Mouse (Mus musculus): ENCODE measurements around the gene Nap1l4. TPM values are rescaled to one million over a fixed set of nuclear protein-coding genes. Genes with fewer than 3 reads are reported as not detected.

The Nap1l4 gene
- polyA plus RNA-seq, 3 experiments from 2014 or later = 258 to 310 (median 262) TPM

- ATAC-seq = no peak
Measured at GRCm38 (mm10) chr7:143514416-143514768, 34.5 kb downstream of the Nap1l4 start.

GRCm38 (mm10) chr7:143513763-143514415 is 35.0 kb downstream of the Nap1l4 start:
- no peak for ATAC-seq

- no peak for ATAC-seq
Measured at GRCm38 (mm10) chr7:143511335-143511712, 37.6 kb downstream of the Nap1l4 start.

GRCm38 (mm10) chr7:143510593-143511334 is 38.1 kb downstream of the Nap1l4 start:
- ATAC-seq = no peak

GRCm38 (mm10) chr7:143509566-143509965 is 39.3 kb downstream of the Nap1l4 start:
- no peak for ATAC-seq

- no peak for ATAC-seq
Measured at GRCm38 (mm10) chr7:143506675-143507074, 42.2 kb downstream of the Nap1l4 start.

GRCm38 (mm10) chr7:143506271-143506670 is 42.6 kb downstream of the Nap1l4 start:
- no peak for ATAC-seq

- no peak for ATAC-seq
Measured at GRCm38 (mm10) chr7:143505823-143506222, 43.1 kb downstream of the Nap1l4 start.

GRCm38 (mm10) chr7:143505411-143505810 is 43.5 kb downstream of the Nap1l4 start:
- ATAC-seq = no peak

- ATAC-seq = no peak
Measured at GRCm38 (mm10) chr7:143503926-143504325, 45.0 kb downstream of the Nap1l4 start.

- ATAC-seq = peak; percentile 14
Measured at GRCm38 (mm10) chr7:143502418-143503200, 46.3 kb downstream of the Nap1l4 start, which contains the start of gene Phlda2. TSS of gene Phlda2 (minus strand) at chr7:143503150.

GRCm38 (mm10) chr7:143501643-143502417 is 47.1 kb downstream of the Nap1l4 start:
- peak; percentile 78 for ATAC-seq

GRCm38 (mm10) chr7:143500912-143501311 is 48.0 kb downstream of the Nap1l4 start:
- no peak for ATAC-seq

- no peak for ATAC-seq
Measured at GRCm38 (mm10) chr7:143498584-143498983, 50.3 kb downstream of the Nap1l4 start.

GRCm38 (mm10) chr7:143495104-143495961 is 53.6 kb downstream of the Nap1l4 start:
- no peak for ATAC-seq

GRCm38 (mm10) chr7:143493616-143494126 is 55.2 kb downstream of the Nap1l4 start:
- ATAC-seq = no peak

GRCm38 (mm10) chr7:143489735-143490134 is 59.2 kb downstream of the Nap1l4 start:
- ATAC-seq = no peak

GRCm38 (mm10) chr7:143482541-143482940 is 66.4 kb downstream of the Nap1l4 start:
- no peak for ATAC-seq

GRCm38 (mm10) chr7:143481806-143482387 is 67.0 kb downstream of the Nap1l4 start:
- no peak for ATAC-seq

- ATAC-seq = no peak
Measured at GRCm38 (mm10) chr7:143480498-143480897, 68.4 kb downstream of the Nap1l4 start.

- no peak for ATAC-seq
Measured at GRCm38 (mm10) chr7:143477800-143478199, 71.1 kb downstream of the Nap1l4 start.

Measured in inflammation-experienced regulatory T-cells, adult 6 months (primary cell).